Mouse (Mus musculus) small intestine, adult 2 months (tissue): ENCODE data around the gene Eng.

Experiments used
- CTCF ChIP-seq: fragments of 200-500 bp; IDR thresholded peaks from 2 replicates; pipeline ENCODE4 v1.5.1; 2012; ENCODE audit warnings: low read depth, mild to moderate bottlenecking, control low read depth, inconsistent platforms, low read length, moderate library complexity, mixed read lengths; ENCODE audit not compliant: insufficient replicate concordance, insufficient read length; ENCODE audit errors: extremely low read depth
- POLR2A ChIP-seq: fragments of 200-500 bp; IDR thresholded peaks from 2 replicates; pipeline ENCODE4 v1.6.1; 2012; ENCODE audit warnings: low read depth, mild to moderate bottlenecking, control low read depth, inconsistent platforms, low read length, moderate library complexity

- no peak for TF ChIP-seq CTCF
- no peak for TF ChIP-seq POLR2A
Measured at GRCm38 (mm10) chr2:32681754-32682153, 35.4 kb downstream of the Eng start.
